Mouse (Mus musculus) forebrain, embryonic 14.5 days (tissue): ENCODE data around the gene Notum. TPM values are rescaled to one million over a fixed set of nuclear protein-coding genes. Genes with fewer than 3 reads are reported as not detected.

Source experiments
- ATAC-seq: fragments of 200-750 bp; cut with Nextera tagmentation; 2 replicates; pipeline ENCODE4 v1.8.0; 2017; ENCODE audit warnings: mild to moderate bottlenecking, moderate library complexity
- DNase-seq: peaks from one replicate; pipeline ENCODE4 v3.0.0-alpha.2; 2015; ENCODE audit warnings: low spot score
- H3K27ac ChIP-seq: fragments of 300-500 bp; sonication (generic); 2 replicates; pipeline ENCODE4 v1.5.1; 2014; ENCODE audit warnings: low read depth, mild to moderate bottlenecking, control low read depth, low read length, moderate library complexity
- H3K27me3 ChIP-seq: fragments of 300-500 bp; sonication (generic); replicated peaks from 2 replicates; pipeline ENCODE4 v1.6.1; 2014; ENCODE audit warnings: low read length, control low read depth, mixed read lengths; ENCODE audit not compliant: control insufficient read depth, insufficient read depth
- H3K36me3 ChIP-seq: fragments of 300-500 bp; sonication (generic); 2 replicates; pipeline ENCODE4 v1.6.1; 2014; ENCODE audit warnings: low read length, control low read depth; ENCODE audit not compliant: control insufficient read depth, insufficient read depth
- H3K4me1 ChIP-seq: fragments of 300-500 bp; sonication (generic); 2 replicates; pipeline ENCODE4 v1.6.1; 2014; ENCODE audit warnings: antibody characterized with exemption, low read length, control low read depth; ENCODE audit not compliant: control insufficient read depth, insufficient read depth
- H3K4me2 ChIP-seq: fragments of 300-500 bp; sonication (generic); 2 replicates; pipeline ENCODE4 v1.6.1; 2014; ENCODE audit warnings: mild to moderate bottlenecking, control low read depth, low read length
- H3K4me3 ChIP-seq: fragments of 300-500 bp; sonication (generic); 2 replicates; pipeline ENCODE4 v1.5.1; 2014; ENCODE audit warnings: low read depth, low read length, control low read depth
- H3K9ac ChIP-seq: fragments of 300-500 bp; sonication (generic); 2 replicates; pipeline ENCODE4 v1.6.1; 2014; ENCODE audit warnings: mild to moderate bottlenecking, low read length, control low read depth, moderate library complexity
- H3K9me3 ChIP-seq: fragments of 300-500 bp; sonication (generic); replicated peaks from 2 replicates; pipeline ENCODE4 v1.6.1; 2016; ENCODE audit warnings: low read length, control low read depth, mixed read lengths; ENCODE audit not compliant: control insufficient read depth
- WGBS: fragments of 180-500 bp; shearing (Covaris S2); extraction: QIAGEN DNeasy Blood & Tissue Kit; methylation state at CpG from one replicate; pipeline ENCODE4 v1.1.7; 2014; 5-methylcytosine and 5-hydroxymethylcytosine counted together
- polyA plus RNA-seq: library from polyadenylated mRNA; unstranded; fragments of >200 nt; fragmentation: Nextera tagmentation; extraction: Ambion mirVana; gene quantifications from 2 replicates; pipeline ENCODE4 v1.2.1, GENCODE M21; 2014

The Notum gene
- polyA plus RNA-seq, 1 experiment from 2014 or later: 0.36 TPM

DNA sequence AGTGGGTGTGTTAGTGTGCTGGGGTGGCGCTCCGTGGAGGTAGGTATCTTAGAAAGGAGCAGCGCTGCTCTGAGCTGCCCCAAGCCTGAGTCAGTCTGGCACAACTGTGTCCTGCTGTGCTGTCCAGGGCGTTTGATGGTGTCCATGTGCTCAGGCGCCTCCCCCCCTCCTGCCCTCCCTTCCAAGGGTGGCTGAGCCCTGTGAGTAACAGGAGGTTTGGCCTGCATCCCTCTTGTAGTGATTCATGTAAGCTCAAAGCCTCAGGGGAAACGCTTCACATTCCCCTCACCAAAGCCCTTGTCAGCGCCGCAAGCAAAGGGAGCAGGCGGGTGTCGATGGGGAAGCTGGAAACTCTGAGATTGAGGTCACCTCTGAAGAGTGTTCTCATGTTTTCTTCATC lies 36.8 kb upstream of the Notum start:
- Histone ChIP-seq H3K27me3 (no peaks in the 10 kb centered on the region), H3K9ac (no peak overlapping the region), H3K9me3 (no peaks in the 10 kb centered on the region), H3K36me3 (peaks cover 45% of the 10 kb centered on the region), H3K27ac (no peak overlapping the region), H3K4me3 (no peak overlapping the region), H3K4me1 (no peaks in the 10 kb centered on the region), H3K4me2 (no peak overlapping the region)
- 67% methylated on average over 10 of the region's 10 CpGs for WGBS
- ATAC-seq: no peak
- DNase-seq: no peak

DNA sequence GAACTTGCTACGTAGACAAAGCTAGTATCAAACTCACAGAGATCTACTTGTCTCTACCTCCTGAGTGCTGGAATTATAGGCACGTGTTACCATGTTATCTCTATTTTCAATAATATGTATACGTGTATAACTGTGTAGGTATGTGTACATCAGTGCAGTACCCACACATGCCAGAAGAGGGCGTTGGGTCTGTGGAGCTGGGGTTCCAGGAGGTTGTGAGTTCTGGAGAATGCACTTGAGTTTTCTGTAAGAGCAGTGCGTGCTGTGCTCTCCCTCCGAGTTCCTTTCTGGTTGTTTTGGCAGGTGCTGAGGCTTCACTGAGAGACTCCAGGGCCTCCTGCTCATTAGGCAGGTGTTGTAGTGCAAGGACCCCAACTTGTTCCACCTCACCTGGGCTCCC lies 35.6 kb upstream of the Notum start:
- Histone ChIP-seq H3K4me3 (no peak overlapping the region), H3K27ac (no peak overlapping the region), H3K9me3 (no peaks in the 10 kb centered on the region), H3K27me3 (no peaks in the 10 kb centered on the region), H3K36me3 (peaks cover 36% of the 10 kb centered on the region), H3K9ac (no peak overlapping the region), H3K4me2 (no peak overlapping the region), H3K4me1 (no peaks in the 10 kb centered on the region)
- 90% methylated on average over 6 of the region's 6 CpGs for WGBS
- DNase-seq (no peak), ATAC-seq (no peak)

DNA sequence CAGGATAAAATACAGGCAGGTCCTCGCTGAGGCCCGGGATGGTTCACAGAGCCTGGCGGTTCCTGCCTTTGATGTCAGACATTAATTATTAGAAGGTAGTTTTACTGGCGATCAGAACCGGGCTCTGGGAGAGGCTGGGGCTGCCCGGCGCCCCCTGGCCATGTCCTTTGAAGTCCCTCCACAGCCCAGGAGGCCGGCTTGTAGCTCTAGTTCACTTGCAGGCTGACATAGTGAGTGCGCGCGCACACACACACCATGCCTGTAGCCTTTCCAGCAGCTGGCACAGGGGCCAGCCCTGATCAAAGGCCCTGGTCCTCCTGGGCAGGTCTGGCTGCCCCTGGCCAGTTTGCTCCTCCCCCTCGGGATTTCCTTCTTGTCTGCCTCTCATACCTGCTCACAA lies 34.7 kb upstream of the Notum start:
- 45% methylated on average over 12 of the region's 12 CpGs for WGBS
- 0 out of 2 replicates have a peak overlapping the region, but pooled peaks have one; percentile 29 for H3K27ac ChIP-seq
- DNase-seq (peak; percentile 28), ATAC-seq (no peak)
- H3K36me3 ChIP-seq: peaks cover 30% of the 10 kb centered on the region
- H3K9me3 ChIP-seq: no peaks in the 10 kb centered on the region
- H3K4me1 ChIP-seq: no peaks in the 10 kb centered on the region
- no peaks in the 10 kb centered on the region for H3K27me3 ChIP-seq
- no peak overlapping the region for H3K4me3 ChIP-seq
- no peak overlapping the region for H3K9ac ChIP-seq
- H3K4me2 ChIP-seq: no peak overlapping the region

DNA sequence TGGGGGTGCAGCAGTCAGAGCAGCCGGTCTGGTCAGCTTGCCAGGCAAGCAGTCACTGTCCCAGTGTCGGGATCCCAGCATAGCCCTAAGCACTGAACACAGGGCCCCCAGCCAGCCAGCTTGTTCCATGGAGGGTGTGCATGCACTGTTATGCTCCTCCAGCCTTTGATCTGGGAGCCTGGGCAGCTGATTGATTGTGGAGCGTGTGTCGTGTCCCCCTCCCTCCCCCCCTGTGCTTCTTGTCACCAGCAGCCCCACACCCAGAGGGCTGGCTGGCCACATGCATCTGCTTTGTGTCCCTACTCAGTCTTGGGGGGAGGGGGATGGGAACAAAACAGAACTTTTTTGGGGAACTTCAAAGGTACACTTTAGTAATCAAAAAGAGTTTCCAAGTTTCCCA lies 34.2 kb upstream of the Notum start:
- H3K4me1 ChIP-seq: no peaks in the 10 kb centered on the region
- H3K36me3 ChIP-seq: peaks cover 30% of the 10 kb centered on the region
- H3K27me3 ChIP-seq: no peaks in the 10 kb centered on the region
- no peak overlapping the region for H3K9ac ChIP-seq
- no peaks in the 10 kb centered on the region for H3K9me3 ChIP-seq
- H3K4me2 ChIP-seq: no peak overlapping the region
- DNase-seq (peak; percentile 59), ATAC-seq (peak; percentile 68; the same call in 1 of the 2 replicates)
- H3K27ac ChIP-seq: no peak overlapping the region
- 25% methylated on average over 4 of the region's 4 CpGs for WGBS
- no peak overlapping the region for H3K4me3 ChIP-seq

DNA sequence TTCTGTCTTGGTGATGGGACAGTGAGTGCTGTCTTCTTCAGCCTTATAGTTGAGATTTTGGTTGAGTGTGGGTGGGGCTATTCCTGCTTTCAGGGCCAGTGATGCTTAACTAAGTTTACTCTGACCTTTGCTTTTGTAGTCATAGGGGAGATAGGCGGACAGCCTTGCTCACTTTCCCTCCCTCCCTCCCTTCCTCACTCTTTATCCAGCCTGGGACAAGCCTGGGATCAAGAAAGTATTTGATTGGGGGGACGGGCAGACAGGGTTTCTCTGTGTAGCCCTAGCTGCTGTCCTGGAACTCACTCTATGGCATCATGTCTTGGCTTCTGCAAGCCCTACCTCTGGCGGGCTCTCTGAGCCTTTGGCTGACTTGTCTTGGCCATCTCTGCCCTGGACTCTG lies 32.5 kb upstream of the Notum start:
- Histone ChIP-seq H3K27me3 (no peaks in the 10 kb centered on the region), H3K27ac (no peak overlapping the region), H3K9ac (no peak overlapping the region), H3K4me2 (no peak overlapping the region), H3K36me3 (peaks cover 35% of the 10 kb centered on the region), H3K4me1 (no peaks in the 10 kb centered on the region), H3K4me3 (no peak overlapping the region), H3K9me3 (no peaks in the 10 kb centered on the region)
- DNase-seq (no peak), ATAC-seq (no peak)
- 66% methylated on average over 3 of the region's 3 CpGs for WGBS

DNA sequence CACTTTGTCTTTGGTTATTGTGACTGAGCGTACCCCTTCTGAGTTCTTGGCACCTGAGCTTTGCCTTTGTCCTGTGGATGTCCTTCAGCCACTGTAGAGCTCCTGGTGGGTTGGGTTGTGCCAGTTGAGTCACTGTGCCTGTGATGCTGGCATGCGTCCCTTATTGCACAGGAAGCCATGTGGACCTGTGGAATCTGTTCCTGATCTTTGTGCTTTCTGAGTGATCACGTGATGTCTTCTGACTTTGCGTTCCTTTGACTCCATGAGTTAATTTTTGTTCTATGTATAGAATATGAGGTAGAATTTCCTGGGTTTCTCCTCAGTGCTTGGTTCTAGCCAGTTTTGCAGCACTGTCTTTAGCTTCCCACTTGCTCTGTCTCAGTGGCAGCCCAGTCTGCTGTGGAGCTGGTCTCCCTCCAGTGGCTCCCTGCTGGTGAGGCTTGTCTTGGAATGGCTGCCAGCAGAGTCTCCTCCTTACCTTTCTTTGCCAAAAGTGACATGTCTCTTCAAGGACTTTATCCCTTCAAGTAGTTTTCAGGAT lies 31.6 kb upstream of the Notum start:
- peaks cover 44% of the 10 kb centered on the region for H3K36me3 ChIP-seq
- WGBS: 92% methylated on average over 4 of the region's 4 CpGs

DNA sequence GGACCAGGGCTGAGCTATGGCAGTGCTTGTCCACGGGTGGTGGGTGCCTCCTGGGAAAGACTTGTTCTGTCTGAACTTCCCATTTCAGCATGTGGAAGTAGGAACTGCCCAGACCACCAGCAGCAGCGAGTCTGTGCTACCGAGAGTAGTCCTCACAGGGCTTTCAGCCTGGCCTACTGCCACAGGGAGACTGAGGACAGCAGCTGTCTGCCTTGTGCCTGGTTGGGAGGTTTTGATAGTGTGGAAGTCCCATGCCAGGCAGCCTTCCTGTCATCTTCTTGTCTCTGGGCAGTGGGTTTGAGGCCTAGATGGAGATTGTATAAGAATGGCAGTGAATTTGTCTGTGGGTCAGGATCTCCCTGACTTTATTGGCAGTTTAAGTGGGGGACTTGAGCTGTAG lies 28.4 kb upstream of the Notum start:
- H3K9me3 ChIP-seq: no peaks in the 10 kb centered on the region
- DNase-seq (no peak), ATAC-seq (no peak)
- no peak overlapping the region for H3K4me3 ChIP-seq
- 88% methylated on average over 3 of the region's 3 CpGs for WGBS
- H3K4me1 ChIP-seq: no peaks in the 10 kb centered on the region
- no peaks in the 10 kb centered on the region for H3K27me3 ChIP-seq
- no peak overlapping the region for H3K27ac ChIP-seq
- H3K36me3 ChIP-seq: peaks cover 62% of the 10 kb centered on the region
- H3K4me2 ChIP-seq: no peak overlapping the region
- H3K9ac ChIP-seq: no peak overlapping the region

More for the DNA sequence above, 31.6 kb upstream of the Notum start:
- H3K4me1 ChIP-seq: no peaks in the 10 kb centered on the region
- DNase-seq: no peak
- H3K27ac ChIP-seq: no peak overlapping the region
- no peak for ATAC-seq
- H3K4me2 ChIP-seq: no peak overlapping the region
- no peaks in the 10 kb centered on the region for H3K9me3 ChIP-seq
- H3K9ac ChIP-seq: no peak overlapping the region
- no peaks in the 10 kb centered on the region for H3K27me3 ChIP-seq
- H3K4me3 ChIP-seq: no peak overlapping the region

DNA sequence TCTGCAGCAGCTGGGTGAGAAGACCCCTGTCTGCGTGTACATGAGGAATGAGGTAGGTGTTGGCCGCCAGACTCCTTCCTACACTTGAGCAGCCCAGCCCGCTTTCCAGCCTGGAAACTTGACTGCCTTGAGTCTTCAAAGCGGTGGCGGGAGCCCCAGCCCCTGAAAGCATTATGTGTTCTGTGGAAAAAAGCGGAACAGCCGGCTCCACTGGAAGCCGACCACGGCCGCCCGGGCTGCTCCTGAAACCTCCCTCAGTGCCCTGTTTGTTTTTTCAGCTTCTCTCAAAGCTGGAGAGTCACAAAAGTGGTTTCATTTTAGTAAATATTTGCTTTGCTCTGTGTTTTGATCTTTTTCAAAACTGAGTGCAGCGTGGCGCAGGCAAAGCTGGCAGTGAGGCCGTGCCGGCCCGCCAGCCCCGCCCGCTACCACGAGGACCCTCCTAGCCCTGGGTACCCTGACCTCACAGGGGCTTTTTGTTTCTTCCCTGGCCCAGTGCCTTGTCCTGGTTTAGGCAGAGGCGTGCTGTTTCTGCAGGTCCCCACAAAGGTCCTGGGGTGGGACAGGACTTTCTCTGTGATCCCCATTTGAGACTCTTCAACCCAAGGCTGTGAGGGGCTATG lies 25.8 kb upstream of the Notum start:
- Histone ChIP-seq H3K36me3 (peaks cover 69% of the 10 kb centered on the region), H3K27me3 (no peaks in the 10 kb centered on the region), H3K4me2 (no peak overlapping the region), H3K4me1 (no peaks in the 10 kb centered on the region), H3K27ac (no peak overlapping the region), H3K9me3 (no peaks in the 10 kb centered on the region), H3K9ac (no peak overlapping the region), H3K4me3 (no peak overlapping the region)
- WGBS: 83% methylated on average over 20 of the region's 20 CpGs
- ATAC-seq: no peak
- no peak for DNase-seq

DNA sequence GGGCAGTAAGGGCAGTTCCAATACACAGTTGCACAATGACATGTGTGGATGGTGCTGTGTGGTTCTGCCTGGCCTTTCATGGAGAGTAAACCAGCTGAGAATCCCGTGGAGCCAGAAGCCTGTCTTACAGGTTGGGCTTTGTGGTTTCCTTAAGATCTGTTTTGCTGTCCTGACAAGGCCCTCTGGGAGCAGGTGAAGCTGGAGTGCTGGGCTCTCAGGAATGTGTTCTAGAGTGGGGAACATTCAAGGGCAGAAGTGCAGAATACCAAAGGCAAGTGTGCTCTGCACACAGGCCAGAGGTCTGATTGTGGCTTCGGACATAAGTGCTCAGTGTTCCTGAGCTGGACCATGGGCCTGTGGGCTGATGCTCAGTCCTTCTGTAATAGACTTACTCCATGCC lies 23.7 kb upstream of the Notum start:
- Histone ChIP-seq H3K27me3 (no peaks in the 10 kb centered on the region), H3K27ac (no peak overlapping the region), H3K36me3 (peaks cover 80% of the 10 kb centered on the region), H3K4me2 (no peak overlapping the region), H3K9ac (no peak overlapping the region), H3K4me3 (no peak overlapping the region), H3K4me1 (no peaks in the 10 kb centered on the region), H3K9me3 (no peaks in the 10 kb centered on the region)
- WGBS: 96% methylated on average over 2 of the region's 2 CpGs
- ATAC-seq: no peak
- no peak for DNase-seq
